Mouse (Mus musculus): ENCODE measurements around the gene Rgp1. TPM values are rescaled to one million over a fixed set of nuclear protein-coding genes. Genes with fewer than 3 reads are reported as not detected.
"Not testable (repeated sequence)": the region's sequence is repeated elsewhere in the genome, so short reads cannot be mapped to it uniquely, and the experiment has no call there.

Rgp1 gene
- polyA plus RNA-seq, 1 experiment from 2014 or later: 40.6 TPM

DNA sequence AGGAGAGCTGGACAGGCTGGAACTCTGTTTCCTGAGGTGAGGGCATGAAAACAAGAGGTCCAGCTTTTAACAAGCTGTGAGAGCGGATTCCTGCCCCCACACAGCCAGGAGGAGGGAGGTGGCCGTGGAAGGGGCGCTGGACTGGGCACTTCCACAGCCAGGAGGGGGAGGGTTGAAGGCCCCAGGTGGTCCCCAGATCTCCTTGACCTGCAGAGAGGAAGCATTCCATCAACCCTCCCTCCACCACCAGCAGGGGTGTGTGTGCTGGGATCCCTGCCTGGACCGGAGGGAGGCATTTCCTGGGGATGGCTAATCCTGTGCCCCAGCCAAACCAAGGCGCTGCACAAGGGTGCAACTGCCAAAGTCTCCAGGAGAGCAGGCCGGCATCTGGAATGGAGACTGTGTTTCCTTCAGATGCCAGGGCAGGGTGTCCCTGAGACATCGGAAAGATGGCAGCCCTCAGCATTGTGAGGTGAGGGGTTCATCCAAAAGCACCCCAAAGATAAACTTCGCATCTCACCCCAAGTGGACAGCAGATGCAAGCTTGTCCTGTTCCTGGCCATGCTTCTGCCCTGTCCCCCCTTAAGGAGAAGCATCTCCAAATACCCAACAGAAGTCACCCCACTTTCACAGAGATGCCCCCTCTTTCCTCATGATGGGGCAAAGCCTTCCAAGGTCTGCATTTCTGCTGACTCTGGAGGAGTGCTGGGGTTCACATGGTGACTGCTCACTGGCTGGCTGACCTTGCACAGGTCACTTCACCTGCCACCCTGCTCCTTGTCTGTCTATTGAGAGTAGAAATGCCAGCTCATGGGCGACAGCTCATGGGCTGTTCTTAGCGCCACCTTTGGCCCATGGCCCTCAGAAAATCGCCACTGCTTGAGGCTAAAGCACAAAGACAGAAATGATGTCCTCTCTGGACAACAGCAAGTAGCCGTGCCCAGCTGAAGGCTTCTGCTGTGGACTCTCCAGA lies 6.2 kb downstream of the Rgp1 start, which contains the start of gene Msmp:
Msmp (minus strand) TSS at position 51 of the 973 bp plus-strand sequence.
- H3K4me3 ChIP-seq: no peak within 1 kb of the TSS
- ATAC-seq (ENCODE audit: low FRiP score): no peak
- H3K9me3 ChIP-seq (replicated peaks): no peaks in the 10 kb centered on the region
- peaks cover 46% of the 10 kb centered on the region for H3K36me3 ChIP-seq
- H3K27me3 ChIP-seq: no peaks in the 10 kb centered on the region
- peaks cover 4% of the 10 kb centered on the region for H3K4me1 ChIP-seq
- 73% methylated on average over 12 of the region's 12 CpGs for WGBS
- no peak within 1 kb of the TSS for H3K27ac ChIP-seq
- no peak within 1 kb of the TSS for H3K4me2 ChIP-seq (replicated peaks)
- H3K9ac ChIP-seq: no peak within 1 kb of the TSS

DNA sequence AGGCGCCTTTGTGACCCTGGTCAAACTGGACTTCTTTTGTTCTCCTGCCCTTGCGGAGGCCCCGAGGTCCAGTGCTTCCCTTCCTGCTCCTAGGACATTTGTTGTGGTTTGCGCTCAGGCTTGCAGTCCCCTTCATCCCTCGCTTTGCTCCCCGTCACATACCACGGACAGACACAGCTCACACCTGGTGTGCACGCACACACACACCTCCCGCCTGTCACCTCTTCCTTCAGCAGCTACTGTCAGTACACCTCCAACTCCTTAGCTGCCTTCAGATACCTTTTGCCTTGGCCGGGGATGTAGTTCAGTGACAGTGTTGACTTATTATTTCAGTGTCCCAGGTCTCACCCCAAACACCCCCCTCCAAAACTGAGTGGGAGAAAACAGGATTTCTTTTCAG lies 7.2 kb downstream of the Rgp1 start:
- Histone ChIP-seq H3K4me2 (replicated peaks) (no peak overlapping the region), H3K9me3 (replicated peaks) (no peaks in the 10 kb centered on the region), H3K36me3 (peaks cover 41% of the 10 kb centered on the region), H3K27me3 (no peaks in the 10 kb centered on the region), H3K27ac (no peak overlapping the region), H3K4me1 (peaks cover 2% of the 10 kb centered on the region; the same call in 1 of the 2 replicates), H3K4me3 (no peak overlapping the region), H3K9ac (no peak overlapping the region)
- 50% methylated on average over 10 of the region's 10 CpGs for WGBS
- no peak for ATAC-seq (ENCODE audit: low FRiP score)

DNA sequence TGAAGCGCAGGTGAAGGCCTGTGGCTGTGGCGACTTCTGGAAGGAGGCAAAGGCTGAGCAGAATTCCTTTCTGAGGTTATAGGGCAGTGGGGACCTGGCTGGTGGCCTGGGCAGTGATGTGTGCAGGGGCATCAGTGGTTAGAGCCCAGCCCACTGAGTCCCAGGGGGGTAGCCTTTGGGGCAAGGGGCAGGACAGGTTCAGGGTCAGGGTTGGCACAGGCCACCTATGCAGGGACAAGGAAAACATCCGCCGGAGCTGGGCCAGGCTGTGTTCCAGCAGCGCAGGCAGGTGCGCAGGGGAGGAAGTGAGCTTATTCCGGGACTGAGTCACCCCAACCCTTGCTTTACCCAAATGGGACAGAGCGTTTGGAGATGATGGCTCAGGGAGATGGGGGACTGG lies 7.9 kb downstream of the Rgp1 start:
- Histone ChIP-seq H3K36me3 (peaks cover 35% of the 10 kb centered on the region), H3K4me1 (peaks cover 2% of the 10 kb centered on the region; the same call in 1 of the 2 replicates), H3K4me2 (replicated peaks) (no peak overlapping the region), H3K9ac (no peak overlapping the region), H3K9me3 (replicated peaks) (no peaks in the 10 kb centered on the region), H3K27me3 (no peaks in the 10 kb centered on the region), H3K27ac (no peak overlapping the region), H3K4me3 (no peak overlapping the region)
- ATAC-seq (ENCODE audit: low FRiP score): no peak
- WGBS: 75% methylated on average over 8 of the region's 8 CpGs

DNA sequence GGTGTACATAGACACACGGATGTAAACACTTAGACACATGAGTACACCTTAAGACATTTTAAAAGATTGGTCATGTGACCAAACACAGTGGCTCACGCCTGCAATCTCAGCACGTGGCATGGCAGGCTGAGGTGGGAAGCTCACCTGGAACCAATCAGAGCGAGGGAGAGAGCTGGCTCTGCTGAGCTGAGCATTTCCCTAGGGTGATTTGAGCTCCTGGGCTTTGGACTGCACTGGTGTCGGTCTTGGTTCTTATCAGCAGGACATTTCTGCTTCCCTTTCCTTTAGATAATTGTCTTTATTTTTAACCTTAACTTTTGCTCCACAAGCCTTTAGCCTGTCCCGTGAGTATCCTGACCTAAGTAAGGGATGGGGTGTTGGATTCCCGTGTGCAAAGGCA lies 9.2 kb downstream of the Rgp1 start:
- no peak for ATAC-seq (ENCODE audit: low FRiP score)
- WGBS: 65% methylated on average over 7 of the region's 7 CpGs
- H3K27me3 ChIP-seq: no peaks in the 10 kb centered on the region
- H3K9ac ChIP-seq: no peak overlapping the region
- no peak overlapping the region for H3K27ac ChIP-seq
- H3K4me2 ChIP-seq (replicated peaks): no peak overlapping the region
- peaks cover 22% of the 10 kb centered on the region for H3K36me3 ChIP-seq
- peaks cover 2% of the 10 kb centered on the region; the same call in 1 of the 2 replicates for H3K4me1 ChIP-seq
- no peak overlapping the region for H3K4me3 ChIP-seq
- no peaks in the 10 kb centered on the region for H3K9me3 ChIP-seq (replicated peaks)

DNA sequence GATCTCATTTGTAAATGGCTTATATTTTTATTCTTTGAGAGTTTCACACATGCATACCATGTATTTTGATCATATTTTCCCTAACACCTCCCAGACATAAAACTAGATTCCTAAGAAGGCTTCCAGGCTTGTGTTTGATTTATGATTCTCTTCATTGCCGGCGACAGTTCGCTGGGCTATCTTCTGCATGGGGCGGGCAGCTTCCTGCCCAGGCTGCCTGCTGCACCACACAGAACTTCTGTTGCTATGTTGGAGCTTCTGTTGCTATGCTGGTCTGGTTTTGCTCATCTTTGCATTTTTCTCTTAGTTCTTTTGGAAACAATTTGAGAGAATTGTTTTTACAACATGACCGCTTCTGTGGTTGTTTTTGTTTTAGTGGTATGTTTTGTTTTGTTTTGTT lies 13.0 kb downstream of the Rgp1 start:
- 85% methylated on average over 5 of the region's 5 CpGs for WGBS
- Histone ChIP-seq H3K27ac (no peak overlapping the region), H3K27me3 (no peaks in the 10 kb centered on the region), H3K9me3 (replicated peaks) (no peaks in the 10 kb centered on the region), H3K4me1 (0 out of 2 replicates have a peak, but pooled peaks cover 3% of the 10 kb centered on the region), H3K4me2 (replicated peaks) (no peak overlapping the region), H3K36me3 (no peaks in the 10 kb centered on the region), H3K4me3 (no peak overlapping the region), H3K9ac (no peak overlapping the region)
- ATAC-seq (ENCODE audit: low FRiP score): no peak

DNA sequence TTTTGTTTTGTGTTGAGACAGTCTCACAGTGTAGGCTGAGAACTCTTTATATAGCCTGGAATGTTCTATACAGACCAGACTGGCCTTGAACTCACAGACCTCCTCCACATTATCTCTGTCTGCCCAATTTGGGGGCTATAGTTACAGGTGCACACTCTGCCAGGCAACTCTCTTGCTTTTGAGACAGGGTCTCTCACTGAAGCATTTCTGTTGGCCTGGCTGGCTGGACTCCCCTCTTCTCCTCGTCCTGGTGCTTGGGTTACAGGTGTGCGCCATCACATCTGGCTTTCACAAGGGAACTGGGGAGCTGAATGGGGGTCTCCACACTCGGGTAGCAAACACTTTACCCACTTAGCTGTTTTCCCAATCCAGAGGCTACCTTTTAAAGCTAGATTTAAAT lies 13.4 kb downstream of the Rgp1 start:
- H3K9ac ChIP-seq: no peak overlapping the region
- H3K36me3 ChIP-seq: no peaks in the 10 kb centered on the region
- H3K27ac ChIP-seq: no peak overlapping the region
- no peaks in the 10 kb centered on the region for H3K27me3 ChIP-seq
- H3K4me1 ChIP-seq: 0 out of 2 replicates have a peak, but pooled peaks cover 3% of the 10 kb centered on the region
- no peak for ATAC-seq (ENCODE audit: low FRiP score)
- no peak overlapping the region for H3K4me3 ChIP-seq
- 72% methylated on average over 3 of the region's 3 CpGs for WGBS
- H3K4me2 ChIP-seq (replicated peaks): no peak overlapping the region
- no peaks in the 10 kb centered on the region for H3K9me3 ChIP-seq (replicated peaks)

DNA sequence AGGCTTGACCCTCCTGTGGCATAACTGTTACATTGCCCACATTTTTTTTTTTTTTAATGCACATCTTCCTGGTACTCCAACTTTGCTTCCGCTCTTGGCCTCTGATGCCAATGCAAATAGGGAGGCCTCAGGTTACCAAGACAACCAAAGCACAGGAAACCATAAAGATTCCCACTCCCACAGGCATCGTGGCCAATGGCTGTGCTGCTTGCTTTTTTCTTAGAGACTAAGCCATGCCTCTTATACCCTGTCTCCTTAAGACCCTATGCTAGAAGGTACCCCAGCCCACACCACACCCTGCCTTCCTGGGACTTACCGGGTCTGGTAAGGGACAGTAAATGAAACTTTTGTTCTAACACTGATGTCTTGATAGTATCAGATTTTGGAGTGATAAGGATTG lies 14.9 kb downstream of the Rgp1 start:
- H3K36me3 ChIP-seq: no peaks in the 10 kb centered on the region
- no peak overlapping the region for H3K27ac ChIP-seq
- 74% methylated on average over 3 of the region's 3 CpGs for WGBS
- ATAC-seq (ENCODE audit: low FRiP score): no peak
- 0 out of 2 replicates have a peak, but pooled peaks cover 3% of the 10 kb centered on the region for H3K4me1 ChIP-seq
- H3K4me3 ChIP-seq: no peak overlapping the region
- no peak overlapping the region for H3K9ac ChIP-seq
- H3K9me3 ChIP-seq (replicated peaks): no peaks in the 10 kb centered on the region
- H3K27me3 ChIP-seq: no peaks in the 10 kb centered on the region
- no peak overlapping the region for H3K4me2 ChIP-seq (replicated peaks)

DNA sequence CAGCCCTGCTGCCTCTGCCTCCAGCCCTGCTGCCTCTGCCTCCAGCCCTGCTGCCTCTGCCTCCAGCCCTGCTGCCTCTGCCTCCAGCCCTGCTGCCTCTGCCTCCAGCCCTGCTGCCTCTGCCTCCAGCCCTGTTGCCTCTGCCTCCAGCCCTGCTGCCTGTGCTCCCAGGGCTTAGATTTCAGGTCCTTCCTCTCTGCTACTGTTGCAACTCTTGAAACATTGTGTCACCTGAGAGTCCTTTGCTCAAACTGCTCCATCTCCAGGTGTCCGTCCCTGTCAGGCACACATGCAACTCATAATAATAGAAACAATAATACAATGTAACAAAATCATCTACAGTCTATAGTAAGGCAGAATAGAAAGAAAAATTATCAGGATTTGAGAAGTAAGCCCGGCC lies 18.1 kb downstream of the Rgp1 start:
- 84% methylated on average over 2 of the region's 2 CpGs for WGBS
- not testable (repeated sequence) for H3K27ac ChIP-seq; H3K27me3 ChIP-seq; H3K4me2 ChIP-seq (replicated peaks); H3K4me3 ChIP-seq; H3K36me3 ChIP-seq; ATAC-seq (ENCODE audit: low FRiP score); H3K4me1 ChIP-seq; H3K9me3 ChIP-seq (replicated peaks); H3K9ac ChIP-seq

DNA sequence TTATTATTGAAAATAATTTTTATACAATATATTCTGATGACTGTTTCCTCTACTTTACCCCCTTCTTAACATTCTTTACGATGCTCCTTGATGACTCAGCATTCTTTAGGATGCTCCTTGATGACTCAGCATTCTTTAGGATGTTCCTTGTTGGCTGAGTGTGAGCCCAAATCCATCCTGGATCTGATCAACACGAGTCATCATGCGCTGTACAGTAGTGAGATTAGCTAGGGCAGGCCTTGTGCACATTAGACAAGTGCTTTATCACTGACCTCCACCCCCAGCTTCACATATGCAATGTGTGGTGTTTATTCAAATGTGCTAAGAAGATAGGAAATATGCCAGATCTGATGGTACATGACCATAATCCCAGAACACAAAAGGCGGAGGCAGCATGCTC lies 19.7 kb downstream of the Rgp1 start:
- 0 out of 2 replicates have a peak, but pooled peaks cover 3% of the 10 kb centered on the region for H3K4me1 ChIP-seq
- WGBS: 83% methylated on average over 4 of the region's 4 CpGs
- no peak for ATAC-seq (ENCODE audit: low FRiP score)

DNA sequence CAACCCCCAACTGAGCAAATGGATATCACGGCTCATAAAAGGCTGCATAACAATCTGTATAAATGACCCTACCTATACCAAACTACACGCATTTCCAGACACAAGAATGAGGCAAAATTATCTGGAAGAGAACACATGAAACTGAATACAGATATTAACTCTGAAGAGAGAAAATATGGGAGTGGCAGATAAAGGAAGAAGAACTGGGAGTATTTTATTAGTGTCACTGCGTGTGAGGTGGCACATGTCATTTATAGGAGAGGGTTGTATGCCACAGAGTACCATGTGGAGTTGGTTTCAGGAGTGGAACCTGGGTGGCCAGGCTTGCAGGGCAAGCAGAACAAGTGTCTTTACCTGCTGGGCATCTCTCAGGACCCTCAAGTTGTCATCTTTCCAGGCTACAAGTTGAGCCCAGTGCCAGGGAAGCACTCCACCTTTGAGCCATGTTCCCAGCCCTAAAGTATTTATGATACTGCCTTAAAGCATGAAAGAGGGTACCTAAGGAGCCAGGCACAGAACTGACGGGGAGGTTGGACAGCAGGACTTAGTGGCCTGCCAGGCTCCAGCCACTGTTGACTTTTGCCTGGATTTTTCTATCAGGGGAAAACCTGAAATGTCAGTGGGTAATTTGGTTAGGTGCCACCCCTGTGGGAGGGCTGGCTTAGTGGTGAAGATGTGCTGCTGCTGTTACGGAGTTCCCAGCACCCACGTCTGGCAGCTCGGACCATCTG lies 20.3 kb downstream of the Rgp1 start:
- Histone ChIP-seq H3K36me3 (no peaks in the 10 kb centered on the region), H3K4me2 (replicated peaks) (no peak overlapping the region), H3K27ac (no peak overlapping the region), H3K27me3 (no peaks in the 10 kb centered on the region), H3K9me3 (replicated peaks) (no peaks in the 10 kb centered on the region), H3K4me3 (no peak overlapping the region), H3K4me1 (no peaks in the 10 kb centered on the region), H3K9ac (no peak overlapping the region)
- ATAC-seq (ENCODE audit: low FRiP score): no peak
- WGBS: 83% methylated on average over 7 of the region's 7 CpGs

More for the DNA sequence above, 19.7 kb downstream of the Rgp1 start:
- H3K27ac ChIP-seq: no peak overlapping the region
- no peaks in the 10 kb centered on the region for H3K36me3 ChIP-seq
- no peak overlapping the region for H3K4me2 ChIP-seq (replicated peaks)
- no peak overlapping the region for H3K9ac ChIP-seq
- H3K27me3 ChIP-seq: no peaks in the 10 kb centered on the region
- no peaks in the 10 kb centered on the region for H3K9me3 ChIP-seq (replicated peaks)
- H3K4me3 ChIP-seq: no peak overlapping the region

DNA sequence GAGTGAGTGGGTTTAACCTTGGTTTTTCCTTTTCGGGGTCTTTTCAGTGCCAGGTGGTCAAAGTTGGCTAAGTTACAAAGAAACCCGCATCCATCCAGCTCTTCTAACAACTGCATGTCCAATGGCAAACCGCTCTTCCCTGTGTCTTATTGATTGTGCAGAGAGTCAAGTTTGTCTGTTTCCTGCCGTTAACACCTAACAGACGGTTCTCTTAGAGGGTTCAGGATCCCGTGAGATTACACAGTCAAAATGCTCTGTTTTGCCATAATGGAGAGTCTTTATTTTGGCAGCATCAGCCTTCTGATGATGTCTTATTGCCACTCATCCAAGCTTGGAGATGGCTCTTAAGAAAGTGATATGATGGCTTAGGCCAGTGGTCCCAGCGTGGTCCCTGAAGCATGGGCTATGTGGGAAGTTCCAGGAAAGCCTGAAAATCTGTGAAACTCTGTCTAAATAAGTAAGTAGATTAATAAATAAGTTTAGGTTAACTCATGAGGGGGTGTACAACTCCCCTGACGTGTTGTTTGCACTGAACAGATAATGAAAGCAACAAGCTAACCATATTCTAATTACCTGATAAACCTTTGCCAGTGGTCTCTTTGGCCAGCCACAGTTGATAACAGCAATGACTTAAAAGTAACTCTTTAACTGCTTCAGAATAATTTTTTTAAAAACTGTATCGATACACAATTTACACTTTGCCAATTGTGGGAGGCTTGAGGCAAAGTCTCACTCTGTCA lies 21.9 kb downstream of the Rgp1 start:
- H3K9ac ChIP-seq: no peak overlapping the region
- no peaks in the 10 kb centered on the region for H3K36me3 ChIP-seq
- no peaks in the 10 kb centered on the region for H3K4me1 ChIP-seq
- H3K4me3 ChIP-seq: no peak overlapping the region
- no peak overlapping the region for H3K27ac ChIP-seq
- no peak for ATAC-seq (ENCODE audit: low FRiP score)
- no peak overlapping the region for H3K4me2 ChIP-seq (replicated peaks)
- H3K9me3 ChIP-seq (replicated peaks): no peaks in the 10 kb centered on the region
- 84% methylated on average over 9 of the region's 9 CpGs for WGBS
- H3K27me3 ChIP-seq: no peaks in the 10 kb centered on the region

DNA sequence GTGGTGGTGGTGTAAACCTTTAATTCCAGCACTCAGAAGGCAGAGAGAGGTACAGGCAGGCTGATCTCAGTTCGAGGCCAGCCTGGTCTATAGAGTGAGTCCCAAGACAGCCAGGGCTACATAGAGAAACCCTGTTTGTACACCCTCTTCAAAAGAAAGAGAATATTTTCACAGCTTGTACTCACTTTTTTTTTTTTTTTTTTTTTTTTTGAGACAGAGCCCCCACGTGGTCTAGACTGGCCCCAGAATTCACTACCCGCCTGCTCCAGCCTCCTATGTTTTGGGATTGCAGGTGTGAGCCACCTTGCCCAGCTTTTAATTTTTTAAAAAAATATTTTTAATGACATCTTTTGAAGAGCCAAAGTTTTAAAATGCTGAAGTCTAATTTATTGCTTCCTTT lies 25.6 kb downstream of the Rgp1 start:
- H3K27ac ChIP-seq: no peak overlapping the region
- ATAC-seq (ENCODE audit: low FRiP score): no peak
- 59% methylated on average over 3 of the region's 3 CpGs for WGBS

More for the DNA sequence above, 25.6 kb downstream of the Rgp1 start:
- H3K4me3 ChIP-seq: no peak overlapping the region
- no peak overlapping the region for H3K4me2 ChIP-seq (replicated peaks)
- no peaks in the 10 kb centered on the region for H3K27me3 ChIP-seq
- no peaks in the 10 kb centered on the region for H3K4me1 ChIP-seq
- no peak overlapping the region for H3K9ac ChIP-seq
- no peaks in the 10 kb centered on the region for H3K9me3 ChIP-seq (replicated peaks)
- no peaks in the 10 kb centered on the region for H3K36me3 ChIP-seq

All from hindbrain, embryonic 12.5 days (tissue).